In the genomic region with DNA sequence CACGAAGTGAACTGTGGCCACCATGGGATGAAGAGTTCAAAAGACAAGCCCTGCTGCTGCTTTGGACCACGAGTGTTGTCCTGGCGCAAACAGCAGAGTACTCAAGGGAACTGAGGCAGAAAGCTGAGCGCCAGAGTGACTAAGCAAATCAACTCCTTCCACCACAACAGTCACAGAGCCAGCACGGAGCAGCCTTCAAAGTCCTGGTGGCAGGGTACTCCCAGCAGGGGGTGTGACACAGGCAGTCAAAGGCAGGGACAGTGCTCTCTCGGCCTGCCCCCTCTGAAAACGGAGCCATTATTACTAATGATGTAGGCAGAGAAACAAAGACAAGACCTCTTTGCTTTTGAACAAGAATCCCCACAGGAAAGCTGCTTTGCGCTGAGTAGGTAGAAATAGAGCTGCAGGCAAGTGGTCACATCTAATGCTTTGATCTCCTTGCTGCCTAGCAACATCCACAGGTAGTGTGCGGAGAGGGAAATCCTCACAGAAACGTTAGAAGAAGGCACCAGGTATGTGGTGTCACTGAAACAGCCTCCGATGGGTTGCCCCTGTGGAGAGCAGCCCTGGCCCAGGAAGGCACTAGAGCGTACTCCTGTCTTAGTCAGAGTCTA, we compare ENCODE assay signal across 12 mouse cellular contexts. TPM values are rescaled to one million over a fixed set of nuclear protein-coding genes. Genes with fewer than 3 reads are reported as not detected.
DNase-seq lines count a peak whose midpoint lies in the region; ATAC-seq lines count a peak whose summit lies in the region.
"Had no signal": no experiment of that assay in that cellular context is flagged by ENCODE, and none has a peak within 500 bp of the region (broad histone marks: within the 10 kb centered on the region; RNA-seq: fewer than 3 reads in every experiment).

No protein-coding gene starts in this region.

- no peaks in the 10 kb centered on the region for H3K36me3 ChIP-seq in heart, embryonic 12.5 days
- no peaks in the 10 kb centered on the region for H3K36me3 ChIP-seq in hindbrain, embryonic 11.5 days (ENCODE audit: control insufficient read depth, insufficient read depth, low read length)
- no peaks in the 10 kb centered on the region for H3K36me3 ChIP-seq in midbrain, embryonic 15.5 days (replicated peaks)
- no peaks in the 10 kb centered on the region for H3K36me3 ChIP-seq in kidney, embryonic 14.5 days (ENCODE audit: control insufficient read depth, insufficient read depth, low read length)
- H3K36me3 ChIP-seq: kidney, embryonic 15.5 days had no signal

- H3K27ac ChIP-seq in heart, embryonic 12.5 days (ENCODE audit: poor library complexity, severe bottlenecking): no peak overlapping the region
- H3K27ac ChIP-seq in hindbrain, embryonic 11.5 days (ENCODE audit: low read depth, low read length): no peak overlapping the region
- 0 out of 2 replicates have a peak overlapping the region, but pooled peaks have one; percentile 11 for H3K27ac ChIP-seq in midbrain, embryonic 15.5 days
- H3K27ac ChIP-seq in kidney, embryonic 14.5 days (ENCODE audit: low read depth, low read length): no peak overlapping the region
- H3K27ac ChIP-seq: kidney, embryonic 15.5 days; left cerebral cortex, adult 2 months had no signal

- WGBS in heart, embryonic 12.5 days: 29% methylated on average over 12 of the region's 12 CpGs
- WGBS in hindbrain, embryonic 11.5 days: 20% methylated on average over 12 of the region's 12 CpGs
- 21% methylated on average over 12 of the region's 12 CpGs for WGBS in midbrain, embryonic 15.5 days
- whole genome bisulfite sequencing in kidney, embryonic 14.5 days: 22% methylated on average over 12 of the region's 12 CpGs

- no peak overlapping the region for H3K9ac ChIP-seq in heart, embryonic 12.5 days
- no peak overlapping the region for H3K9ac ChIP-seq in hindbrain, embryonic 11.5 days (ENCODE audit: low read depth, low read length)
- no peak overlapping the region for H3K9ac ChIP-seq in midbrain, embryonic 15.5 days
- no peak overlapping the region for H3K9ac ChIP-seq in kidney, embryonic 14.5 days (ENCODE audit: low read depth, low read length)
- H3K9ac ChIP-seq: kidney, embryonic 15.5 days had no signal

- no peaks in the 10 kb centered on the region for H3K9me3 ChIP-seq in heart, embryonic 12.5 days (replicated peaks)
- H3K9me3 ChIP-seq in hindbrain, embryonic 11.5 days (ENCODE audit: control insufficient read depth, low read length): no peaks in the 10 kb centered on the region
- no peaks in the 10 kb centered on the region for H3K9me3 ChIP-seq in midbrain, embryonic 15.5 days
- H3K9me3 ChIP-seq in kidney, embryonic 14.5 days (ENCODE audit: control insufficient read depth, low read length): no peaks in the 10 kb centered on the region
- H3K9me3 ChIP-seq: kidney, embryonic 15.5 days had no signal

- H3K4me2 ChIP-seq in heart, embryonic 12.5 days: 0 out of 2 replicates have a peak overlapping the region, but pooled peaks have one; percentile 4
- H3K4me2 ChIP-seq in hindbrain, embryonic 11.5 days (replicated peaks; ENCODE audit: low read depth, low read length): no peak overlapping the region
- H3K4me2 ChIP-seq in midbrain, embryonic 15.5 days: peak overlapping the region; percentile 24
- H3K4me2 ChIP-seq in kidney, embryonic 14.5 days (replicated peaks; ENCODE audit: low read depth, low read length): no peak overlapping the region
- H3K4me2 ChIP-seq: kidney, embryonic 15.5 days had no signal

- ATAC-seq in heart, embryonic 12.5 days (ENCODE audit: insufficient number of reproducible peaks, low FRiP score): peak; percentile 91
- no peak for ATAC-seq in hindbrain, embryonic 11.5 days (ENCODE audit: low FRiP score)
- peak; percentile 87 for ATAC-seq in midbrain, embryonic 15.5 days (replicated peaks)
- no peak for ATAC-seq in kidney, embryonic 14.5 days (ENCODE audit: low FRiP score, low TSS enrichment)
- ATAC-seq: activated CD4-positive, CD25-positive, alpha-beta regulatory T cell, adult 4 months had no signal

- no peak overlapping the region for H3K4me3 ChIP-seq in heart, embryonic 12.5 days
- no peak overlapping the region for H3K4me3 ChIP-seq in hindbrain, embryonic 11.5 days (ENCODE audit: low read depth, low read length)
- H3K4me3 ChIP-seq in midbrain, embryonic 15.5 days: no peak overlapping the region
- no peak overlapping the region for H3K4me3 ChIP-seq in kidney, embryonic 14.5 days (ENCODE audit: low read length)
- H3K4me3 ChIP-seq: kidney, embryonic 15.5 days; left cerebral cortex, adult 2 months had no signal

- DNase-seq in heart, postnatal 4 days: no peak
- DNase-seq in Muller cell, postnatal 12 days (ENCODE audit: inconsistent ontology term): peak; percentile 85
- peak; percentile 12 for DNase-seq in hindbrain, embryonic 11.5 days (ENCODE audit: low spot score)
- no peak for DNase-seq in layer of hippocampus, postnatal 25 days (ENCODE audit: extremely low spot score in 1 of 2, low spot score in 1 of 2)
- DNase-seq in kidney, adult 8-10 months: no peak
- DNase-seq: cerebellum, adult 18-20 months had no signal

- H3K4me1 ChIP-seq in heart, embryonic 12.5 days (replicated peaks): no peaks in the 10 kb centered on the region
- H3K4me1 ChIP-seq in hindbrain, embryonic 11.5 days (replicated peaks; ENCODE audit: control insufficient read depth, insufficient read depth, low read length): 0 out of 2 replicates have a peak, but pooled peaks cover 2% of the 10 kb centered on the region
- peaks cover 10% of the 10 kb centered on the region for H3K4me1 ChIP-seq in midbrain, embryonic 15.5 days
- no peaks in the 10 kb centered on the region for H3K4me1 ChIP-seq in kidney, embryonic 14.5 days (ENCODE audit: control insufficient read depth, insufficient read depth, low read length)
- H3K4me1 ChIP-seq: kidney, embryonic 15.5 days had no signal

- no peaks in the 10 kb centered on the region for H3K27me3 ChIP-seq in heart, embryonic 12.5 days (replicated peaks)
- H3K27me3 ChIP-seq in hindbrain, embryonic 11.5 days (ENCODE audit: control insufficient read depth, insufficient read depth, low read length): no peaks in the 10 kb centered on the region
- H3K27me3 ChIP-seq in midbrain, embryonic 15.5 days (replicated peaks): no peaks in the 10 kb centered on the region
- no peaks in the 10 kb centered on the region for H3K27me3 ChIP-seq in kidney, embryonic 14.5 days (ENCODE audit: control insufficient read depth, insufficient read depth, low read length)
- H3K27me3 ChIP-seq: kidney, embryonic 15.5 days had no signal

RNA-seq across cellular contexts. Expression of gene Egln3, which starts 56.6 kb away (rescaled TPM):
- polyA plus RNA-seq in heart, embryonic 12.5 days (2016; fragmentation: Nextera tagmentation; extraction: Ambion mirVana): 7.4 and 7.5 TPM in 2 replicates
- total RNA-seq in heart, postnatal 4 days (2021): 10 to 100 TPM; 38.0 to 44.1 TPM
- 7.3 and 7.9 TPM in 2 replicates for polyA plus RNA-seq in hindbrain, embryonic 11.5 days (2014; fragmentation: Nextera tagmentation; extraction: Ambion mirVana)
- 4.8 and 5.3 TPM in 2 replicates for polyA plus RNA-seq in midbrain, embryonic 15.5 days (2015; fragmentation: Nextera tagmentation; extraction: Ambion mirVana)
- total RNA-seq in layer of hippocampus, postnatal 25 days (2021): 1 to 10 TPM; 5.3 to 5.8 TPM
- polyA plus RNA-seq in kidney, embryonic 14.5 days (2014; fragmentation: Nextera tagmentation; extraction: Ambion mirVana): 13.5 and 14.5 TPM in 2 replicates

Comparison
In these comparisons a context has a peak if more than half of its experiments do, and no peak if none do; other contexts are left out.
1. ATAC-seq: peak in heart, embryonic 12.5 days (single experiment) and midbrain, embryonic 15.5 days (single experiment); none in hindbrain, embryonic 11.5 days (single experiment) and kidney, embryonic 14.5 days (single experiment).
2. H3K4me2 ChIP-seq: peak in heart, embryonic 12.5 days (single experiment) and midbrain, embryonic 15.5 days (single experiment); none in hindbrain, embryonic 11.5 days (single experiment) and kidney, embryonic 14.5 days (single experiment).
3. DNase-seq: peak in Muller cell, postnatal 12 days (single experiment) and hindbrain, embryonic 11.5 days (single experiment); none in heart, postnatal 4 days (single experiment), layer of hippocampus, postnatal 25 days (0 of 2) and kidney, adult 8-10 months (0 of 2).